Mouse (Mus musculus) CH12.LX (cell line): ENCODE results near the gene Cdkl3. TPM values are rescaled to one million over a fixed set of nuclear protein-coding genes. Genes with fewer than 3 reads are reported as not detected.

ENCODE experiments used
- DNase-seq: peaks from one replicate; pipeline ENCODE4 v3.0.0-alpha.2; 2013; ENCODE audit errors: extremely low read depth
- H3K27ac ChIP-seq: 2 replicates; pipeline ENCODE4 v1.5.1; 2012; ENCODE audit warnings: low read depth, mild to moderate bottlenecking, control low read depth, moderate library complexity; ENCODE audit not compliant: insufficient read depth
- H3K27me3 ChIP-seq: replicated peaks from 2 replicates; pipeline ENCODE3; 2012; ENCODE audit warnings: inconsistent platforms
- H3K36me3 ChIP-seq, 2 experiments: replicated peaks in 1 of 2; 2 replicates each; pipeline versions ENCODE3 to v1.6.1; 2012; ENCODE audit warnings: inconsistent platforms in 1 of 2, low read length in 1 of 2, mild to moderate bottlenecking in 1 of 2, mixed read lengths in 1 of 2, moderate library complexity in 1 of 2; ENCODE audit not compliant: control insufficient read depth in 1 of 2, insufficient read depth in 1 of 2
- H3K4me1 ChIP-seq, 2 experiments: 2 replicates each; pipeline ENCODE4 v1.6.1; 2012; ENCODE audit warnings: inconsistent platforms in 1 of 2, moderate library complexity in 1 of 2; ENCODE audit not compliant: insufficient read depth in 2 of 2, control insufficient read depth in 1 of 2
- H3K4me2 ChIP-seq: 2 replicates; pipeline ENCODE4 v1.6.1; 2012; ENCODE audit warnings: low read depth, mild to moderate bottlenecking, control low read depth; ENCODE audit not compliant: poor library complexity, insufficient read depth, severe bottlenecking
- H3K4me3 ChIP-seq, 3 experiments: fragments of 150-350 bp in 1 of 3; sonication (generic) in 1 of 3; replicated peaks in 1 of 3; 2 replicates each; pipeline versions ENCODE3 to v1.5.1; 2011 to 2012; ENCODE audit warnings: low read depth in 2 of 3, low read length in 2 of 3, mild to moderate bottlenecking in 2 of 3, moderate library complexity in 2 of 3, control low read depth in 1 of 3, improper control_type of control experiment in 1 of 3, inconsistent platforms in 1 of 3, mixed read lengths in 1 of 3; ENCODE audit not compliant: poor library complexity in 1 of 3
- H3K79me2 ChIP-seq: replicated peaks from 2 replicates; pipeline ENCODE4 v1.6.1; 2012; ENCODE audit warnings: mild to moderate bottlenecking, moderate library complexity; ENCODE audit not compliant: control insufficient read depth, poor library complexity, insufficient read depth, severe bottlenecking; ENCODE audit errors: extremely low read depth
- H3K9ac ChIP-seq: 2 replicates; pipeline ENCODE4 v1.6.1; 2012; ENCODE audit warnings: low read depth, mild to moderate bottlenecking, control low read depth, moderate library complexity; ENCODE audit not compliant: insufficient read depth
- H3K9me3 ChIP-seq: replicated peaks from 2 replicates; pipeline ENCODE3; 2012; ENCODE audit warnings: low read length, inconsistent platforms, mixed read lengths
- BHLHE40 ChIP-seq: IDR thresholded peaks from 2 replicates; pipeline ENCODE4 v1.6.1; 2011; ENCODE audit warnings: mild to moderate bottlenecking, low read depth, low read length, improper control_type of control experiment
- CHD1 ChIP-seq: IDR thresholded peaks from 2 replicates; pipeline ENCODE4 v1.6.1; 2012; ENCODE audit warnings: low read depth, low read length, improper control_type of control experiment, inconsistent platforms
- CHD2 ChIP-seq: IDR thresholded peaks from 2 replicates; pipeline ENCODE4 v1.6.1; 2011; ENCODE audit warnings: low read length, improper control_type of control experiment
- CTCF ChIP-seq, 2 experiments: IDR thresholded peaks in 1 of 2; conservative IDR thresholded peaks in 1 of 2; 2 replicates each; pipeline ENCODE4 v1.5.1; 2011 to 2012; ENCODE audit warnings: low read depth in 2 of 2, low read length in 2 of 2, improper control_type of control experiment in 1 of 2, inconsistent platforms in 1 of 2, mild to moderate bottlenecking in 1 of 2, moderate library complexity in 1 of 2
- ELF1 ChIP-seq: IDR thresholded peaks from 2 replicates; pipeline ENCODE4 v1.6.1; 2014; ENCODE audit warnings: low read depth, mild to moderate bottlenecking, inconsistent platforms, low read length, improper control_type of control experiment
- ETS1 ChIP-seq: conservative IDR thresholded peaks from 2 replicates; pipeline ENCODE4 v1.6.1; 2012; ENCODE audit warnings: low read depth, mild to moderate bottlenecking, inconsistent platforms, low read length, improper control_type of control experiment, moderate library complexity
- IRF4 ChIP-seq: IDR thresholded peaks from 2 replicates; pipeline ENCODE4 v1.6.1; 2014; ENCODE audit warnings: low read depth, mild to moderate bottlenecking, inconsistent platforms, low read length, improper control_type of control experiment
- JUN ChIP-seq: IDR thresholded peaks from 2 replicates; pipeline ENCODE4 v1.6.1; 2011; ENCODE audit warnings: low read depth, mild to moderate bottlenecking, low read length, improper control_type of control experiment, moderate library complexity; ENCODE audit not compliant: insufficient read depth
- JUND ChIP-seq: conservative IDR thresholded peaks from 2 replicates; pipeline ENCODE4 v1.6.1; 2011; ENCODE audit warnings: low read depth, low read length, improper control_type of control experiment
- KAT2A ChIP-seq: IDR thresholded peaks from 2 replicates; pipeline ENCODE4 v1.6.1; 2012; ENCODE audit warnings: low read length, improper control_type of control experiment, inconsistent platforms; ENCODE audit not compliant: insufficient replicate concordance
- MAFK ChIP-seq: IDR thresholded peaks from 2 replicates; pipeline ENCODE4 v1.6.1; 2011; ENCODE audit warnings: low read length, improper control_type of control experiment; ENCODE audit not compliant: insufficient replicate concordance
- MAX ChIP-seq: IDR thresholded peaks from 2 replicates; pipeline ENCODE4 v1.6.1; 2011; ENCODE audit warnings: low read length, improper control_type of control experiment
- MAZ ChIP-seq: IDR thresholded peaks from 2 replicates; pipeline ENCODE4 v1.6.1; 2012; ENCODE audit warnings: low read depth, mild to moderate bottlenecking, inconsistent platforms, low read length, improper control_type of control experiment, moderate library complexity
- MEF2A ChIP-seq: IDR thresholded peaks from 2 replicates; pipeline ENCODE4 v1.6.1; 2014; ENCODE audit warnings: low read depth, mild to moderate bottlenecking, inconsistent platforms, low read length, improper control_type of control experiment, borderline replicate concordance
- MXI1 ChIP-seq: IDR thresholded peaks from 2 replicates; pipeline ENCODE4 v1.6.1; 2011; ENCODE audit warnings: mild to moderate bottlenecking, low read depth, low read length, improper control_type of control experiment
- MYC ChIP-seq: IDR thresholded peaks from 2 replicates; pipeline ENCODE4 v1.6.1; 2011; ENCODE audit warnings: low read depth, mild to moderate bottlenecking, improper control_type of control experiment, low read length
- NELFE ChIP-seq: IDR thresholded peaks from 2 replicates; pipeline ENCODE4 v1.6.1; 2011; ENCODE audit warnings: low read depth, low read length, improper control_type of control experiment
- NRF1 ChIP-seq: IDR thresholded peaks from 2 replicates; pipeline ENCODE4 v1.6.1; 2014; ENCODE audit warnings: low read depth, mild to moderate bottlenecking, inconsistent platforms, low read length, improper control_type of control experiment, moderate library complexity
- PAX5 ChIP-seq: IDR thresholded peaks from 2 replicates; pipeline ENCODE4 v1.6.1; 2012; ENCODE audit warnings: low read length, inconsistent platforms, mixed read lengths
- POLR2A ChIP-seq: IDR thresholded peaks from 2 replicates; pipeline ENCODE4 v1.6.1; 2011; ENCODE audit warnings: low read depth, mild to moderate bottlenecking, improper control_type of control experiment, low read length
- POLR2AphosphoS2 ChIP-seq: IDR thresholded peaks from 2 replicates; pipeline ENCODE4 v1.6.1; 2011; ENCODE audit warnings: low read depth, low read length, improper control_type of control experiment
- RCOR1 ChIP-seq: conservative IDR thresholded peaks from 2 replicates; pipeline ENCODE4 v1.6.1; 2012; ENCODE audit warnings: low read depth, mild to moderate bottlenecking, inconsistent platforms, low read length, improper control_type of control experiment
- SMC3 ChIP-seq: IDR thresholded peaks from 2 replicates; pipeline ENCODE4 v1.6.1; 2011; ENCODE audit warnings: low read depth, low read length, improper control_type of control experiment
- TBP ChIP-seq: conservative IDR thresholded peaks from 2 replicates; pipeline ENCODE4 v1.6.1; 2011; ENCODE audit warnings: low read depth, low read length, improper control_type of control experiment
- TCF12 ChIP-seq: IDR thresholded peaks from 2 replicates; pipeline ENCODE4 v1.6.1; 2014; ENCODE audit warnings: low read depth, mild to moderate bottlenecking, inconsistent platforms, low read length, improper control_type of control experiment
- UBTF ChIP-seq: IDR thresholded peaks from 2 replicates; pipeline ENCODE4 v1.6.1; 2012; ENCODE audit warnings: low read depth, mild to moderate bottlenecking, inconsistent platforms, low read length, improper control_type of control experiment, moderate library complexity
- USF2 ChIP-seq: conservative IDR thresholded peaks from 2 replicates; pipeline ENCODE4 v1.6.1; 2011; ENCODE audit warnings: low read depth, low read length, improper control_type of control experiment
- ZC3H11A ChIP-seq: IDR thresholded peaks from 2 replicates; pipeline ENCODE4 v1.6.1; 2012; ENCODE audit warnings: low read depth, mild to moderate bottlenecking, inconsistent platforms, low read length, improper control_type of control experiment
- ZNF384 ChIP-seq: IDR thresholded peaks from 2 replicates; pipeline ENCODE4 v1.6.1; 2012; ENCODE audit warnings: low read depth, low read length, improper control_type of control experiment, inconsistent platforms
- dilution Hi-C: fragments of 300-500 bp; cut with MboI; formaldehyde crosslinking; loops from 2 replicates; pipeline ENCODE4 v1.14.3; 2020; ENCODE audit warnings: low sequenced_read_pairs; ENCODE audit not compliant: extremely low pct_unique_long_range_greater_than_20kb, extremely low pct_ligation_motif_present
- in situ Hi-C: fragments of 300-500 bp; cut with MboI; formaldehyde crosslinking; loops from 3 replicates; pipeline ENCODE4 v1.14.3; 2019; ENCODE audit warnings: low sequenced_read_pairs, low pct_ligation_motif_present, low pct_unique_long_range_greater_than_20kb, mixed read lengths
- polyA plus RNA-seq: library from polyadenylated mRNA; unstranded; fragments of >175 nt; gene quantifications from 2 replicates; pipeline ENCODE4 v1.2.1, GENCODE M21; 2012; ENCODE audit warnings: low read depth; ENCODE audit not compliant: insufficient read length
- total RNA-seq, 2 experiments: library from RNA; depleted of rRNA; stranded (reverse); fragments of 300-350 nt in 1 of 2; fragments of >200 nt in 1 of 2; gene quantifications; 2 replicates each; pipeline ENCODE4 v1.2.3; 2012 to 2014

Cdkl3 gene
- total and polyA plus RNA-seq, 3 experiments, result 4.4 to 9.7 (median 8.0) TPM

DNA sequence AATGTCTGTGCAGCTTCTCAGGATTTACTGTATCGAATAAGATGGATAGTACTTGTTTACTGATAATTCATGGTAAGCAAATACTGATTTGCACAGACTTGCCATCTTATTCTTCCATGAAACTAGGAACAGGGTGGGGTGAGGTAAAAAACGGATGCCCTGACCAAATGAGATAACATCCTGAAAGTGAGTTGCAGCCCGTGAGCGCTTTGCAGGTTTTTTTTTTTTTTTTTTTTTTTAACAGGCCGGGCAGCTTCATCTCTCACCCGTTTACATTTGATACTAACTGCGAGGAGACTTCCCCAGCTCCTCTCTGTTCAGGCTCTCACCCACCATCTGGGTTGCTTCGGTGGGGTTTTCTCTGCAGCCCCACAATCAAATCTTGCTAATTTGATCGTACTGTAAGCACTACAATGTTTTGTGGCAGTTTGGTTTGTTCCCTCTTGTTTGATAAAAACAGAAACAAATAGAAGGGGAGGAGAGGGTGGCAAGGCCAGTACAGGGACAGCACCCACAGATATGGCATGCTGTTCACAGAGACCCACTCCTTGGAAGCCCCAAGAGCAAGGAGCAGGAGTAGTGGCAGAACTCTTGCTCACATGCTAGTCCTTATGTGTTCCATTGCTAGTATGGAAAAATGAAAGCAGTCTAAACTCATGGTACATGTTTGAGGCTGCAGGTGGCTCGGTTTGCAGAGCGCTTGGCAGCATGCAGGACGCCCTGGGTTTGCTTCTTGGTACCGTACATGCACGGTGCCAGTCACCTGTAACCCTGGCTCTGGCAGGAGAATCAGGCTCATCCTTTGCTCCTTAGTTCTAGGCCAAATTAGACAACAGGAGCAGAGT lies 70.8 kb downstream of the Cdkl3 start:
- H3K4me1 ChIP-seq, result peaks cover 20 to 53% of the 10 kb centered on the region in 2 experiments
- no peaks in the 10 kb centered on the region for H3K27me3 ChIP-seq
- in situ Hi-C loops, result no loop called here
- no peak overlapping the region for H3K4me2 ChIP-seq
- H3K9me3 ChIP-seq, result no peaks in the 10 kb centered on the region
- H3K9ac ChIP-seq, result no peak overlapping the region
- H3K4me3 ChIP-seq, result no peak overlapping the region
- H3K79me2 ChIP-seq, result no peaks in the 10 kb centered on the region
- DNase-seq, result no peak
- TF ChIP-seq IRF4, result no peak
- TF ChIP-seq ZNF384, result peak; percentile 82
- TF ChIP-seq, all 38 proteins: peak for 1
- dilution Hi-C loops, result no loop called here
- H3K27ac ChIP-seq, result no peak overlapping the region
- H3K36me3 ChIP-seq, result no peaks in the 10 kb centered on the region

GRCm38 (mm10) chr11:52075794-52076633 lies 72.0 kb downstream of the Cdkl3 start:
- Histone ChIP-seq H3K4me1 (peaks cover 24 to 61% of the 10 kb centered on the region in 2 experiments), H3K4me2 (no peak overlapping the region), H3K9me3 (no peaks in the 10 kb centered on the region), H3K27me3 (no peaks in the 10 kb centered on the region), H3K79me2 (no peaks in the 10 kb centered on the region), H3K27ac (peak overlapping the region; percentile 18), H3K36me3 (no peaks in the 10 kb centered on the region), H3K9ac (no peak overlapping the region), H3K4me3 (peak overlapping the region in 2 of 3 experiments; percentile 3 to 24)
- in situ Hi-C loops (no loop called here), dilution Hi-C loops (no loop called here)
- DNase-seq, result peak; percentile 98
- peak; percentile 88 for TF ChIP-seq MAX
- peak; percentile 83 for TF ChIP-seq MAFK
- TF ChIP-seq CHD2, result peak; percentile 90
- TF ChIP-seq ETS1, result peak; percentile 91
- peak; percentile 92 for TF ChIP-seq IRF4
- peak; percentile 31; the same call in 1 of the 2 replicates for TF ChIP-seq USF2
- TF ChIP-seq PAX5, result no peak
- TF ChIP-seq CHD1, result no peak
- TF ChIP-seq JUN, result peak; percentile 79
- TF ChIP-seq MEF2A, result peak; percentile 88
- TF ChIP-seq ZC3H11A, result no peak
- no peak for TF ChIP-seq SMC3
- TF ChIP-seq UBTF, result no peak
- TF ChIP-seq ZNF384, result no peak
- TF ChIP-seq RCOR1, result peak; percentile 73
- no peak for TF ChIP-seq KAT2A
- TF ChIP-seq ELF1, result peak; percentile 72; the same call in 1 of the 2 replicates
- no peak for TF ChIP-seq TBP
- TF ChIP-seq MAZ, result 0 out of 2 replicates have a peak, but pooled peaks have one; percentile 52
- no peak for TF ChIP-seq NELFE
- peak; percentile 71 for TF ChIP-seq BHLHE40
- TF ChIP-seq POLR2A, result peak; percentile 34; the same call in 1 of the 2 replicates
- 0 out of 2 replicates have a peak, but pooled peaks have one; percentile 27 for TF ChIP-seq NRF1
- TF ChIP-seq TCF12, result 0 out of 2 replicates have a peak, but pooled peaks have one; percentile 56
- TF ChIP-seq MYC, result 0 out of 2 replicates have a peak, but pooled peaks have one; percentile 42
- TF ChIP-seq CTCF (conservative IDR thresholded peaks at IDR 0.05 in 1 of 2, IDR thresholded peaks at IDR 0.05 in 1 of 2; ENCODE audit: low read depth in 2 of 2, low read length in 2 of 2), result no peak
- no peak for TF ChIP-seq MXI1
- TF ChIP-seq JUND, result peak; percentile 89
- no peak for TF ChIP-seq POLR2AphosphoS2
